Mouse (Mus musculus): ENCODE measurements at regions not wholly inside any gene's neighbourhood (a gene's known extent, or its start where the extent isn't known, plus 50 kb on each side); places are given as distances from the start of the nearest gene placed in this dataset.

GRCm38 (mm10) chr2:12868772-12869171, 55.1 kb upstream of the Pter start:
- 64% methylated on average over 3 of the region's 3 CpGs for WGBS
- no peak overlapping the region for H3K4me2 ChIP-seq (ENCODE audit: low read depth, severe bottlenecking)
- no peak for DNase-seq (ENCODE audit: low spot score)
- ATAC-seq (ENCODE audit: insufficient number of reproducible peaks, low FRiP score, low TSS enrichment, low read depth), result no peak
- no peaks in the 10 kb centered on the region for H3K4me1 ChIP-seq (ENCODE audit: control insufficient read depth, insufficient read depth, low read length)
- no peak overlapping the region for H3K27ac ChIP-seq (replicated peaks; ENCODE audit: low read depth, low read length)
- H3K9me3 ChIP-seq (ENCODE audit: control insufficient read depth, low read length), result no peaks in the 10 kb centered on the region
- no peak overlapping the region for H3K9ac ChIP-seq (ENCODE audit: low read length)
- no peak overlapping the region for H3K4me3 ChIP-seq (ENCODE audit: low read depth, low read length)
- no peaks in the 10 kb centered on the region for H3K36me3 ChIP-seq (ENCODE audit: control insufficient read depth, insufficient read depth, low read length)
- no peaks in the 10 kb centered on the region for H3K27me3 ChIP-seq (ENCODE audit: control insufficient read depth, insufficient read depth, low read length)

Measured in limb, embryonic 11.5 days (tissue).